Mouse (Mus musculus): ENCODE measurements around the gene Tescl.

Tescl gene

DNA sequence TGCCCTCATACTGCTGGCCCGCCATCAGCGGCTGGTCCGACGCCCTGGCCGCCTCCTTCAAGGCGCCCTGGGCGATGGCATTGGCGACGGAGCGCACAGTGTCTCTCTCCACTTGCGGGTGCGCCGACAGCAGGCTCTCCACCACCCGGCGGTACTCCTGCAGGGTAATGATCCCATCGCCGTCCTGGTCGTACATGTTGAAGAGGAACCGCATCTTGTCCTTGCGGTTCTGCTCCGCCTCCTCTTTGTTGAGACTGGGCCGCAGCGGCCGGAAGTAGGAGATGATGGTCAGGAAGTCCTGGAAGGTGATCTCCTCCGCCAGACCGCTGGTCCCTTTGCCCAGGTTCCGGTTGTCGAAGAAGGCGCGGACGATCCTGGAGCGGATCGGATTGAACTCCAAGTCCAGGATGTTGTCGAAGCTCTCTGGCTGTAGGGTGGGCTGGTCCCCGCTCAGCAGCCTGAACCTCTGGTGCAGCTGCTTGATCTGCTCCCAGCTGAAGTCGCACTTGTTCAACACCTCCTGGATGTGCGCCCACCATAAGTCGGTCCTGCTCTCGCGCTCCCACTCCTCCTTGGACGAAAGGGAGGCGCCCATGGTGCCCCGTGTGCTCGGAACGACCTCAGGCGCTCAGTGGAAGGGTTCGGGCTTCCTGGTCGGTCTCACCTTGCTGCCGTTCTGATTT is at the start of gene Tescl:
Gene Tescl (minus strand): TSS at position 633 of the 683 bp plus-strand sequence.
- no peak for DNase-seq (ENCODE audit: low read depth, low spot score)

GRCm38 (mm10) chr7:24382730-24383372 is 49.1 kb upstream of the Tescl start:
- no peak for DNase-seq (ENCODE audit: low read depth, low spot score)

GRCm38 (mm10) chr7:24380370-24380769 is 46.6 kb upstream of the Tescl start:
- DNase-seq (ENCODE audit: low read depth, low spot score): no peak

DNA sequence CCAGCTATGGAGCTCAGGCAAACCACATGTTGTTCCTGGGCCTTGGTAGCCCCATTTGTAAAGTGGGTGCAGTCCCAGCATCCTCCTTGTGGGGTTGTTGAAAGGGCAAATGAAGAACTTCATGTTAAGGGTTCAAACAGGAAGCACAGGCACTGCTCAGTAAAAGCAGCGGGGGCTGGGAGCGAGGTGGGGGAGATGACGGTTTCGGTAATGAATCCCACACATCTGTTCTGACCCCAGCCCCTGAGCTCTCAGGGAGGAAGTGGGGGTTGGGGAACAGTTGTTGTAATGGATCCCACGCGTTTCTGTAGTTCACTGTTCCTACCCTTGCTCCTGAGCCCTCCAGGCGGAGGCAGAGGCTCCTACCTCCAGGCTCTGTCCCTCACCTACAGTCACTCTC is 46.2 kb upstream of the Tescl start:
- no peak for DNase-seq (ENCODE audit: low read depth, low spot score)

- no peak for DNase-seq (ENCODE audit: low read depth, low spot score)
Measured at GRCm38 (mm10) chr7:24378049-24378701, 44.4 kb upstream of the Tescl start.

DNA sequence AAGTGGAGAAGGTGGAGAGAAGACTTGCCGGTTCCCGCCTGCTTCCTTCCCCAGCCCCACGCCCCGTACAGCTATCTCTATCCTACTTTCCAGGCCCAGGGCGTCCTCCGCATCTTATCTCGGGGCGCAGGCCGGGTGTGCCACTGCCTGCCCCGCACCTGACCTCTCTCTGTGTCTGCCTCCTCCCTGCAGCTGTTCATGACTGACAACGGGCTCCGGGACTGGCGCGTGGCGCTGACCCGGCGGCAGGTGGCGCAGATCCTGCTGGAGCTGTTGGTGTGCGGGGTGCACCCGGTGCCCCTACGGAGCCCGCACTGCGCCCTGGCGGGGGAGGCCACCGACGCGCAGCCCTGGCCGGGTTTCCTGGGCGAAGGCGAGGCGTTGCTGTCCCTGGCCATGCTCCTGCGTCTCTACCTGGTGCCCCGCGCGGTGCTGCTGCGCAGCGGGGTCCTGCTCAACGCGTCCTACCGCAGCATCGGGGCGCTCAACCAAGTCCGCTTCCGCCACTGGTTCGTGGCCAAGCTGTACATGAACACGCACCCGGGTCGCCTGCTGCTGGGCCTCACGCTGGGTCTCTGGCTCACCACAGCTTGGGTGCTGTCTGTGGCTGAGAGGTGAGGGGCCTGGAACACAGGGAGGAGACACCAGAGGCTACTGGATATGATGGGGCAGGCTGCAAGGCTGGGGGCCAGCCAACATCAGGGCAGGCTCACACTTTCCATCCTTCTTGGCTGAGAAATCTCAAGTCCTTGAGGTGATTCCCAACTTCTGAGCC is 43.5 kb upstream of the Tescl start:
- DNase-seq (ENCODE audit: low read depth, low spot score): no peak

- DNase-seq (ENCODE audit: low read depth, low spot score): no peak
Measured at GRCm38 (mm10) chr7:24376456-24376855, 42.7 kb upstream of the Tescl start.

- peak; percentile 53 for DNase-seq (ENCODE audit: low read depth, low spot score)
Measured at GRCm38 (mm10) chr7:24373538-24374379, 40.0 kb upstream of the Tescl start.

DNA sequence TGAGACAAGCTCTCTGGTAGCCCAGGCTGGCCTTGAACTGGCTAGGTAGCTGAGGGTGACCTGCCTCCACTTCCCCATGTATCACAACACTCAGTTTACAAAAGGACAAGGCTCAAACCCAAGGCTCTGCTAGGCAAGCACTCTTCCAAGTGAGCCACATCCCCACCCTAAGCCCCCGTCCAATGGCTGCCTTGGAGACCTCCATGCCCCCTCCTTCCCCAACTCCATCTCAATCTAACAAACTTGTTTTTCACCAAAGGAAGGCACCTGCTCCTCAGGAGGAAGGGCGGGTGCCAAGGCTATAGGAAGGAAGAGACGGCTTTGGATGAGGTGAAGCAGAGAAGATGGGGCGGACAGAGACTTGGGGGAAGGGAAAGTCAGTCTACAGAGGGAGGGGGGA is 39.0 kb upstream of the Tescl start:
- DNase-seq (ENCODE audit: low read depth, low spot score): no peak

- no peak for DNase-seq (ENCODE audit: low read depth, low spot score)
Measured at GRCm38 (mm10) chr7:24372300-24372699, 38.6 kb upstream of the Tescl start.

GRCm38 (mm10) chr7:24371809-24372145 is 38.0 kb upstream of the Tescl start:
- DNase-seq (ENCODE audit: low read depth, low spot score): no peak

GRCm38 (mm10) chr7:24371012-24371808 is 37.5 kb upstream of the Tescl start:
- no peak for DNase-seq (ENCODE audit: low read depth, low spot score)

GRCm38 (mm10) chr7:24369731-24370541 is 36.2 kb upstream of the Tescl start, which contains the start of gene Kcnn4:
TSS of gene Kcnn4 (plus strand) at chr7:24370263.
- DNase-seq (ENCODE audit: low read depth, low spot score): no peak

DNA sequence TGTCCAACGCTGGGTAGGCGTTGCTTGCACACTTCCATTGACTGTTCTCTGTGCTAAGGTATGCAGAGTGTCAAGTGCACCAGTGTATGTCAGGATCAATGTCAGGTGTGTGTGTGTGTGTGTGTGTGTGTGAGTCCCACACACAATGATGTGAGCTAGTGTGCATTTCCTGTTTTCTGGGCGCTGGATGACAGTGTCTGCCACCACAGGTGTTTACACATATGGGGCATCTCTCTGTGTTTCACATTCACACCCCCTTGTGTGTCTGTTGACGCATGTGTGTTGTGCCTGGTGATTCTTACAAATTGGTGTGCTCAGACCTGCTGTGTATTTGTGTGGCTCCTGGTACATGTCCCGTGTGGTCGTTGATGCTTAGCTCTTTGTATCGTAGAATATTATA is 35.2 kb upstream of the Tescl start:
- DNase-seq (ENCODE audit: low read depth, low spot score): no peak

DNA sequence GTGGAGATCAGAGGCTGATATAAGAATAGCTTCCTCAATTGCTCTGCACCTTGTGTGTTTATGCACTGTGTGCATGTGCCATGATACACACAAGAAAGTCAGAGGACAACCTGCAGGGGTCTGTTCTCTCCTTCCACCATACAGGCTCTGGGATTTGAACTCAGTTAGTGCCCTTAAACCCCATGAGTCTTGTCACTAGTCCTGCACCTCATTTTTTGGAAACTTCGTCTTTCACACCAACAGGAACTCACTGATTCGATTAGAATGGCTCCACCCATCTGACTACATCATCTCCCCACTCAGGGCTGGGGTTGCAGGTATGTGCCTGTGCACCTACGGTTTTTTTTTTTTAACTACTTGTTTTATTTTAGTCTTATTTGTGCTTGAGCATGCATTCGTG is 34.5 kb upstream of the Tescl start:
- DNase-seq (ENCODE audit: low read depth, low spot score): no peak

DNA sequence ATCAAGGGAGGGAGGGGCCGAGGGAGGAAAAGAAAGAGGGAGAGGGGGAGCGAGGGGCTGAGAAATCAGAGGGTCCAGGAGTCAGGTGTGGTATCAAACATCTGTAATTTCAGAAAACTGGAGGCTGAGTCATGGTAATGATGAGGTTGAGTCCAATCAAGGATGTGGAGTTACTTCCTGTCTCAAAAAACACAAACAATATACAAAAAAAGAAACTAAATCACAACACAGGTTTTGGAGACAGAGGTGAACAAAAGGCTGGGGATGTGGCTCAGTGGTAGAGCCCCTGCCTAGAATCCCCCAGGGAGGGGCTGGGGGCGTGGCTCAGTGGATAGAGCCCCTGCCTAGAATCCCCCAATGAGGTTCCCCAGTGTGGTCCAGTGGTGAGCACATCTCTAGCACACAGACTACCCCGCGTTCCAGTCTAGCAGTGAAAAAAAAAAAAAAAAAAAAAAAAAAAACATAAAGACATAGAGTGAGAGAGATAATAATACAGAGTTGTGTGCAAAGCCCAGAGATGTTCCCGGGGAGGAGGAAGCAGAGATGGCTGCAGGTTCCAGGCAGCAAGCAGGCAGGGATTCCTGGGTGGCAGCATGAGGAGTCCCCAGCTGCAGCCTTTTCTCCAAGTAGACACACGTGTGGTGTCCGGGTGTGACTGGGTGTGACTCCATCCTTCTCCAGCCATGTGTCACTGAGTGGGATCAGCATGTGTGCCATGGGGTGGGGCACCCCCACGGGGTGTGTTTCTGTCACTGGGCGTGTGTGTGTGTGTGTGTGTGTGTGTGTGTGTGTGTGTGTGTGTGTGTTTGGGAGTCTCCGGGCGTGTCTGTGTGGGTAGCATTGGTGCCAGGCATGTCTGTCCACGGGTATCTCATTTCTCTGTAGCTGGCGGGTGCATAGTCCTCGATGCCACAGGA is 33.2 kb upstream of the Tescl start:
- DNase-seq (ENCODE audit: low read depth, low spot score): no peak

DNA sequence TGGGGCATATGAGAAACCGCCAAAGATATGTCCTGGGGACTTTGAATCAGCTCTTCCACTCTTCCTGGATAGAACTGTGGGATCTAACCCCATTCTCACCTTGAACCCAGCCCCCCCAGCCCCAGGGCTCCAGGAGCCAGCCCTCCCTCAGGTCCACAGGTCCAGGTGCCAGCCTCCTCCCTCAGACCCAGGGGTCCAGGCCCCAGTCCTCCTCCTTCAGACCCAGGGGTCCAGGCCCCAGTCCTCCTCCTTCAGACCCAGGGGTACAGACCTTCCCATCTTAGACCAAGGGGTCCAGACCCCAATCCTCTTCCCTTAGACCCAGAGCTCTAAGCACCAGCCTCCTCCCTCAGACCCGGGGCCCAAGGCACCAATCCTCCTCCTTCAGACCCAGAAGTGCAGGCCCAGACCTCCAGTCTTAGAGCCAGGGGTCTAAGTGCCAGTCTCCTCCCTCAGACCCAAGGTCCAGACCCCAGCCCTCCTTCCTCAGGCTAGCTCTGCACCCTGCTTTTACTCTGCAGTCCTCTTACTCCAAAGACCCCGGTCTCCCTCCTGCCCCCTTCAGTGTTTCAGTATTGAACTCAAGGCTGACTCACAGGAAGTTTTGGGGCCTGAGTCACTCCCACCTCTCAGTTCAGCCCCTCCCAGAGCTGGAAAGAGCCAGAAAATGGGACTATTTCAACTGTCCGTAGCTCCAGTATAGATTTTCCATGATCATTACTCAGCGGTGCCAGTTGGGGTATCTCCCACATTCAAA is 31.7 kb upstream of the Tescl start:
- no peak for DNase-seq (ENCODE audit: low read depth, low spot score)

- DNase-seq (ENCODE audit: low read depth, low spot score): peak; percentile 90
Measured at GRCm38 (mm10) chr7:24364827-24365226, 31.1 kb upstream of the Tescl start.
